Mouse (Mus musculus) kidney, embryonic 16.5 days (tissue): ENCODE measurements around the gene Phldb3. TPM values are rescaled to one million over a fixed set of nuclear protein-coding genes. Genes with fewer than 3 reads are reported as not detected.

Experiments
- ATAC-seq: fragments of 200-750 bp; cut with Nextera tagmentation; 2 replicates; pipeline ENCODE4 v1.8.0; 2017; ENCODE audit warnings: moderate TSS enrichment; ENCODE audit not compliant: low FRiP score, low TSS enrichment
- H3K27ac ChIP-seq: fragments of 300-500 bp; sonication (generic); 2 replicates; pipeline ENCODE4 v1.5.1; 2014; ENCODE audit warnings: low read length
- H3K27me3 ChIP-seq: fragments of 300-500 bp; sonication (generic); 2 replicates; pipeline ENCODE4 v1.6.1; 2014; ENCODE audit warnings: low read length, control low read depth, mixed read lengths; ENCODE audit not compliant: insufficient read depth
- H3K36me3 ChIP-seq: fragments of 300-500 bp; sonication (generic); 2 replicates; pipeline ENCODE4 v1.6.1; 2014; ENCODE audit warnings: low read length, control low read depth, mixed read lengths; ENCODE audit not compliant: insufficient read depth
- H3K4me1 ChIP-seq: fragments of 300-500 bp; sonication (generic); 2 replicates; pipeline ENCODE4 v1.6.1; 2014; ENCODE audit warnings: low read length, control low read depth, mixed read lengths; ENCODE audit not compliant: insufficient read depth
- H3K4me2 ChIP-seq: fragments of 300-500 bp; sonication (generic); replicated peaks from 2 replicates; pipeline ENCODE4 v1.6.1; 2014; ENCODE audit warnings: low read depth, low read length
- H3K4me3 ChIP-seq: fragments of 300-500 bp; sonication (generic); 2 replicates; pipeline ENCODE4 v1.5.1; 2014; ENCODE audit warnings: mild to moderate bottlenecking, low read length
- H3K9ac ChIP-seq: fragments of 300-500 bp; sonication (generic); replicated peaks from 2 replicates; pipeline ENCODE4 v1.6.1; 2014; ENCODE audit warnings: low read length
- H3K9me3 ChIP-seq: fragments of 300-500 bp; sonication (generic); 2 replicates; pipeline ENCODE4 v1.6.1; 2016; ENCODE audit warnings: low read length, control low read depth
- WGBS: fragments of 180-500 bp; shearing (Covaris S2); extraction: QIAGEN DNeasy Blood & Tissue Kit; methylation state at CpG from one replicate; pipeline ENCODE4 v1.1.7; 2014; 5-methylcytosine and 5-hydroxymethylcytosine counted together
- polyA plus RNA-seq: library from polyadenylated mRNA; unstranded; fragments of >200 nt; fragmentation: Nextera tagmentation; extraction: Ambion mirVana; gene quantifications from 2 replicates; pipeline ENCODE4 v1.2.1, GENCODE M21; 2015

Gene Phldb3
- polyA plus RNA-seq, 1 experiment from 2014 or later: 0.14 TPM

- Histone ChIP-seq H3K36me3 (no peaks in the 10 kb centered on the region), H3K27ac (no peak overlapping the region), H3K4me1 (no peaks in the 10 kb centered on the region), H3K9me3 (no peaks in the 10 kb centered on the region), H3K4me3 (no peak overlapping the region), H3K4me2 (no peak overlapping the region), H3K9ac (no peak overlapping the region), H3K27me3 (no peaks in the 10 kb centered on the region)
- ATAC-seq: no peak
- 91% methylated on average over 23 of the region's 23 CpGs for WGBS
Observed at GRCm38 (mm10) chr7:24671944-24672439, 61.4 kb downstream of the Phldb3 start.

DNA sequence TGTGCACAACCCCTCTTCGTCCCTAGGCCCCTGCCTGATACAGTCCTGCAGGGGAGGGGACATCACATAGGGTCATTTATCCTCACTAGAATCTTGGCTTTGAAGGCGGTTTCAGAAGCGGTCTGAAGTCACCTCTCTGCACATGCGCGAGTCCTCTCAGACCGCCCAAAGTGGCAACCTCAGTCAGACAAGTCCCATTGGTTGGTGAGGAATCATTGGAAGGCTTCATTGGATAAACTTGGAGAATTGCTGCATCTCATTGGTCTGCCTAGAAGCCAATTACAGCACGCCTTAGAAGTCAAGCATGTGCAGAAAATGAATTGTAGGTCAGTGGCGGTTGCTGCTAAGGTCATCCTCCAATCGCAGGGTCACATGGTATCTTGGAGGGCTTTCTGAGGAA is 66.0 kb downstream of the Phldb3 start, which contains the start of gene Tex101:
TSS of gene Tex101 (minus strand) at position 101 of the 400 bp plus-strand sequence.
- H3K9ac ChIP-seq: no peak within 1 kb of the TSS
- no peaks in the 10 kb centered on the region for H3K36me3 ChIP-seq
- H3K27ac ChIP-seq: no peak within 1 kb of the TSS
- no peaks in the 10 kb centered on the region; the same call in 1 of the 2 replicates for H3K9me3 ChIP-seq
- H3K27me3 ChIP-seq: no peaks in the 10 kb centered on the region
- H3K4me1 ChIP-seq: no peaks in the 10 kb centered on the region
- H3K4me2 ChIP-seq: no peak within 1 kb of the TSS
- no peak within 1 kb of the TSS for H3K4me3 ChIP-seq
- WGBS: 88% methylated on average over 9 of the region's 9 CpGs
- ATAC-seq: no peak

Other genes starting within 250 kb of the Phldb3 start
- gene Kcnn4, start 240.5 kb upstream of the Phldb3 start, polyA plus RNA-seq: 4.4 and 4.9 TPM in 2 replicates
- 28.3 and 31.9 TPM in 2 replicates for gene Smg9, start 211.1 kb upstream of the Phldb3 start, polyA plus RNA-seq
- gene Irgc1, start 158.5 kb upstream of the Phldb3 start, polyA plus RNA-seq: not detected in 2 replicates
- 16.3 and 18.5 TPM in 2 replicates for gene Plaur, start 148.3 kb upstream of the Phldb3 start, polyA plus RNA-seq
- 4.3 and 6.6 TPM in 2 replicates for gene Cadm4, start 128.7 kb upstream of the Phldb3 start, polyA plus RNA-seq
- 60.5 and 67.6 TPM in 2 replicates for gene Zfp428, start 103.8 kb upstream of the Phldb3 start, polyA plus RNA-seq
- gene AC161166.1, start 98.3 kb upstream of the Phldb3 start, polyA plus RNA-seq: 0.42 and 0.80 TPM in 2 replicates
- 7.2 and 7.8 TPM in 2 replicates for gene Irgq, start 80.1 kb upstream of the Phldb3 start, polyA plus RNA-seq
- 0.64 and 1.0 TPM in 2 replicates for gene Pinlyp, start 64.6 kb upstream of the Phldb3 start, polyA plus RNA-seq
- gene Xrcc1, start 64.5 kb upstream of the Phldb3 start, polyA plus RNA-seq: 159 and 164 TPM in 2 replicates
- 53.0 and 55.2 TPM in 2 replicates for gene Ethe1, start 23.2 kb upstream of the Phldb3 start, polyA plus RNA-seq
- 3.8 and 3.9 TPM in 2 replicates for gene Zfp575, start 23.1 kb upstream of the Phldb3 start, polyA plus RNA-seq
- gene Lypd3, start 25.8 kb downstream of the Phldb3 start, polyA plus RNA-seq: 0.75 and 1.0 TPM in 2 replicates
- 0.20 TPM in 1 of 2 replicates, not detected in the other for gene Tex101, start 65.9 kb downstream of the Phldb3 start, polyA plus RNA-seq
- gene BC049730, start 98.5 kb downstream of the Phldb3 start, polyA plus RNA-seq: not detected in 2 replicates
- not detected in 2 replicates for gene Gm4763, start 116.1 kb downstream of the Phldb3 start, polyA plus RNA-seq
- 0.30 and 0.61 TPM in 2 replicates for gene Cd177, start 149.5 kb downstream of the Phldb3 start, polyA plus RNA-seq
- gene Ceacam10, start 166.4 kb downstream of the Phldb3 start, polyA plus RNA-seq: 0.44 TPM in 1 of 2 replicates, not detected in the other